Mouse (Mus musculus): Measurements from ENCODE around the gene Slc25a26. TPM values are rescaled to one million over a fixed set of nuclear protein-coding genes. Genes with fewer than 3 reads are reported as not detected.
A peak's percentile ranks its signal among the peaks of the same experiment; 100 is the strongest.

Slc25a26 gene
- polyA plus RNA-seq, 1 experiment: 5.0 TPM

DNA sequence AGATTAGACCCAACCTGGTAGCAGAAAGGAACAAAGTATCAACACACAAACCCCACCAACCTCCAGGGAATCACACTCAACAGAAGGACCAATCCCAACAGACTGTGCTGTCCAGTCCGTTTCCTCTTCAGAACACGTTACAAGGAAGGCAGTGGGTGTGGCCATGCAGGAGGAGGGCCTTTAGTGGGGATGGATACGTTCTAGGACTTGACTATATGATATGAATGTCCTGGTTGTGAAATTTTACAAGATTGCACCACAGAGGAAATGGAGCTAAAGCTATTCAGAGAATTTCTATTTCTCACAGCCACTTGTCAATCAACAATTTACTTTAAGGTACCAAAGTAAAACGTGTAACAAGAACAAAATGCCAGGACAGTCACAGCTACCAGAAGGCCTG is 145.6 kb downstream of the Slc25a26 start:
- no peak overlapping the region for H3K27ac ChIP-seq (ENCODE audit: insufficient read depth, low read depth, low read length)
- WGBS: 11% methylated on average over 4 of the region's 4 CpGs
- no peak overlapping the region for H3K4me3 ChIP-seq (ENCODE audit: low read depth, low read length)
- peaks cover 49% of the 10 kb centered on the region for H3K4me1 ChIP-seq (ENCODE audit: control insufficient read depth, insufficient read depth, insufficient read length, low read length)
- no peaks in the 10 kb centered on the region; the same call in 1 of the 2 replicates for H3K36me3 ChIP-seq (ENCODE audit: control insufficient read depth, insufficient read depth, low read length)
- TF ChIP-seq CTCF (IDR thresholded peaks at IDR 0.05; ENCODE audit: extremely low read depth, insufficient read length, insufficient replicate concordance, low read depth, low read length): no peak
- TF ChIP-seq POLR2A (IDR thresholded peaks at IDR 0.05; ENCODE audit: low read depth, low read length): no peak
- H3K27me3 ChIP-seq (ENCODE audit: control insufficient read depth, insufficient read depth, low read length): no peaks in the 10 kb centered on the region

DNA sequence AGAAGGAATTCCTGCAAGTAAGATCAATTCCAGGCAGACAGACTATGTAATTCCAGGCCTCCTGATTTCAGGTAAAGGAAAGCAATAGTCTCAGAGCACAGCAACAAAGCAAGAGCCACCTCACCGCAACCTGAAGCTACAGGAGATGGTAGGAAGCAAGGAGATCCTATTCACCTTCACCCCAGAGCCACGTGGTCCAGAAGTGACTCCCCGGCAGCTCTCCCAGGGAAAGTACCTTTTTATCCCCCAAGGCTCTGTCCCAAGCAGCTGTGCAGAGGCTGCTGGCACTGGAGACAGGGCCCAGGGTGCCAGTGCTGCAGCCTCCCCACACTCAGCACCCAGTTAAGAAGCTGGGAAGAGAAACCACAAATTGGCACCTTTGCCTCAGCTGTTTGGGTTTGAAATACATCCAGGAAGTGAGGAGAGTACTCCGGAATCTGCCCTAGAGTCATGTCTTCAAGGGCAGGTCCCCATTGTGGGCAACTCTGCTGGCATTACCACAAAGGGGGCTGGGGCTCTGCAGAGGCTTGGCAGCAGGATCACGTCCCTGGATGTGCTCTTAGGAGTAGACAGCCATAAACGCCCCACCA is 146.2 kb downstream of the Slc25a26 start:
- Histone ChIP-seq H3K4me1 (ENCODE audit: control insufficient read depth, insufficient read depth, insufficient read length, low read length) (peaks cover 49% of the 10 kb centered on the region), H3K27me3 (ENCODE audit: control insufficient read depth, insufficient read depth, low read length) (no peaks in the 10 kb centered on the region), H3K36me3 (ENCODE audit: control insufficient read depth, insufficient read depth, low read length) (no peaks in the 10 kb centered on the region; the same call in 1 of the 2 replicates), H3K4me3 (ENCODE audit: low read depth, low read length) (no peak overlapping the region), H3K27ac (ENCODE audit: insufficient read depth, low read depth, low read length) (no peak overlapping the region)
- no peak for TF ChIP-seq CTCF (IDR thresholded peaks at IDR 0.05; ENCODE audit: extremely low read depth, insufficient read length, insufficient replicate concordance, low read depth, low read length)
- no peak for TF ChIP-seq POLR2A (IDR thresholded peaks at IDR 0.05; ENCODE audit: low read depth, low read length)
- WGBS: 31% methylated on average over 6 of the region's 6 CpGs

- no peak overlapping the region for H3K27ac ChIP-seq (ENCODE audit: insufficient read depth, low read depth, low read length)
Measured at GRCm38 (mm10) chr6:94646902-94647301, 146.8 kb downstream of the Slc25a26 start.

DNA sequence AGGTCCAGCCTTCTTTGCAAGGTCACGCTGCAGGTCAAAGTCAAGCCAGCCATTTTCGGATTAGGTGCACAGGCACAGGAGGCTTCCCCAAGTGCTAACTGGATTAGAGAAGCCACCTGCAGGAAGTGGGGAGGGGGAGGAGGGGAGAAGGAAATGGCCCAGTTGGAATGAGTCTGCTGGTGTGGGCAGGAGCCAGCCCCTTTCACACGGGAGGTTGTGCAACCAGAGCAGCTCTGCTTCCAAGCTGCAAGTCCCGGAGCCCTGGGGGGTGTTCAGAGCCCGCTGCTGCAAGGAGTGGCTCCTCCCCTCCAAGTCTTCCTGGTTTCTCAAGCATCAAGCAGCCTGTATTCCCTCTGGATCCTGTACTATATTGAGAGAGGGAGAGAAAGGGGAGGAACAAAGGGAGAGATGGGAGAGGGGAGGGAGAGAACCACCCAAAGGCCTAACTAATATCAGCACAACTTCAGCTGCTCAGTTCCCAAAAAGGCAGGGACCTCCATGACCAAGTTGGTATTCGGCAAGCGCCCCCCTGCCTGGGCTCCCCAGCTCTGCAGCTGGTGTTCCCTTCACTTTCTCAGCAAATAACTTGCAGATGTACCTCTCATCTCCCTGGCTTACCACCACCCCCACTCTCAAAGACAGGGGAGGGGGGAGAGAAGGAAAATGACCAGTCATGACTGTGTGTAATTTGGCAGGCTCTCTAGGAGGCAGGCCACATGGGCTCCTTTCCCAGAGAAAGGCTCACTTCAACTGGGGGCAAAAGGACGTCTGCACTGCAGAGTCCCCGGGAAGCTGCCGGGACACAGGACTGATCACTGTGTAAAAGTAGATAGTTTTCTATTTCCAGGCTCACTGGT is 147.7 kb downstream of the Slc25a26 start:
- peaks cover 57% of the 10 kb centered on the region for H3K4me1 ChIP-seq (ENCODE audit: control insufficient read depth, insufficient read depth, insufficient read length, low read length)
- 16% methylated on average over 10 of the region's 10 CpGs for WGBS
- peak overlapping the region; percentile 24 for H3K27ac ChIP-seq (ENCODE audit: insufficient read depth, low read depth, low read length)

More at GRCm38 (mm10) chr6:94646902-94647301, 146.8 kb downstream of the Slc25a26 start:
- H3K4me1 ChIP-seq (ENCODE audit: control insufficient read depth, insufficient read depth, insufficient read length, low read length): peaks cover 52% of the 10 kb centered on the region
- no peaks in the 10 kb centered on the region; the same call in 1 of the 2 replicates for H3K36me3 ChIP-seq (ENCODE audit: control insufficient read depth, insufficient read depth, low read length)
- TF ChIP-seq CTCF (IDR thresholded peaks at IDR 0.05; ENCODE audit: extremely low read depth, insufficient read length, insufficient replicate concordance, low read depth, low read length) (no peak), POLR2A (IDR thresholded peaks at IDR 0.05; ENCODE audit: low read depth, low read length) (no peak)
- WGBS: 64% methylated on average over 6 of the region's 6 CpGs
- H3K4me3 ChIP-seq (ENCODE audit: low read depth, low read length): no peak overlapping the region
- H3K27me3 ChIP-seq (ENCODE audit: control insufficient read depth, insufficient read depth, low read length): no peaks in the 10 kb centered on the region

GRCm38 (mm10) chr6:94648496-94648895 is 148.4 kb downstream of the Slc25a26 start:
- TF ChIP-seq CTCF (IDR thresholded peaks at IDR 0.05; ENCODE audit: extremely low read depth, insufficient read length, insufficient replicate concordance, low read depth, low read length) (no peak), POLR2A (IDR thresholded peaks at IDR 0.05; ENCODE audit: low read depth, low read length) (no peak)
- 11% methylated on average over 4 of the region's 4 CpGs for WGBS

More for the DNA sequence above, 147.7 kb downstream of the Slc25a26 start:
- Histone ChIP-seq H3K4me3 (ENCODE audit: low read depth, low read length) (no peak overlapping the region), H3K36me3 (ENCODE audit: control insufficient read depth, insufficient read depth, low read length) (peaks cover 2% of the 10 kb centered on the region), H3K27me3 (ENCODE audit: control insufficient read depth, insufficient read depth, low read length) (no peaks in the 10 kb centered on the region)
- TF ChIP-seq CTCF (IDR thresholded peaks at IDR 0.05; ENCODE audit: extremely low read depth, insufficient read length, insufficient replicate concordance, low read depth, low read length) (no peak), POLR2A (IDR thresholded peaks at IDR 0.05; ENCODE audit: low read depth, low read length) (no peak)

DNA sequence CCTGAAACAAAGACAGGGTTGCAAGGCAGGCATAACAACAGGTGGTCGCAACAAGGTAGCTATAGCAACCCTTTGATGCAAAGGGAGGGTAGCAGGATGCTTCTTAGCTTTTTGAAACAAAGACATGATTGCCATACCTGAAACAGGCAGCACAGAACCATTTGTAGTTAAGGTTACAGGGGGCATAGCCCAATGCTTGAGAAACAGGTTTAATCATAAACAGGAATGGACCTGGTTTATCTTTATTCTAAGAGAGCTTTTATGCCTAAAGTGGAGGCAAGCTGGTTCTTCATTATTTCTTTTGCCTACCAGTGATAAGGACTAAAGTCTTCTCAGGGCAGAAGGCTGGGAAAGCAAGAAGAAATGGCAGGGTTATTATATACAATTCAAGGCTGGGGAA is 149.5 kb downstream of the Slc25a26 start:
- peaks cover 50% of the 10 kb centered on the region for H3K4me1 ChIP-seq (ENCODE audit: control insufficient read depth, insufficient read depth, insufficient read length, low read length)
- H3K36me3 ChIP-seq (ENCODE audit: control insufficient read depth, insufficient read depth, low read length): peaks cover 3% of the 10 kb centered on the region
- no peak overlapping the region for H3K4me3 ChIP-seq (ENCODE audit: low read depth, low read length)
- no peak overlapping the region for H3K27ac ChIP-seq (ENCODE audit: insufficient read depth, low read depth, low read length)
- 60% methylated on average over 1 of the region's 1 CpGs for WGBS
- H3K27me3 ChIP-seq (ENCODE audit: control insufficient read depth, insufficient read depth, low read length): no peaks in the 10 kb centered on the region
- no peak for TF ChIP-seq POLR2A (IDR thresholded peaks at IDR 0.05; ENCODE audit: low read depth, low read length)
- TF ChIP-seq CTCF (IDR thresholded peaks at IDR 0.05; ENCODE audit: extremely low read depth, insufficient read length, insufficient replicate concordance, low read depth, low read length): no peak

More at GRCm38 (mm10) chr6:94648496-94648895, 148.4 kb downstream of the Slc25a26 start:
- no peaks in the 10 kb centered on the region for H3K27me3 ChIP-seq (ENCODE audit: control insufficient read depth, insufficient read depth, low read length)
- H3K27ac ChIP-seq (ENCODE audit: insufficient read depth, low read depth, low read length): peak overlapping the region; percentile 45
- peaks cover 58% of the 10 kb centered on the region for H3K4me1 ChIP-seq (ENCODE audit: control insufficient read depth, insufficient read depth, insufficient read length, low read length)
- peaks cover 3% of the 10 kb centered on the region for H3K36me3 ChIP-seq (ENCODE audit: control insufficient read depth, insufficient read depth, low read length)
- H3K4me3 ChIP-seq (ENCODE audit: low read depth, low read length): no peak overlapping the region

GRCm38 (mm10) chr6:94651541-94651940 is 151.4 kb downstream of the Slc25a26 start:
- WGBS: 37% methylated on average over 17 of the region's 17 CpGs
- no peaks in the 10 kb centered on the region for H3K27me3 ChIP-seq (ENCODE audit: control insufficient read depth, insufficient read depth, low read length)
- no peak overlapping the region for H3K27ac ChIP-seq (ENCODE audit: insufficient read depth, low read depth, low read length)

More at GRCm38 (mm10) chr6:94651541-94651940, 151.4 kb downstream of the Slc25a26 start:
- peaks cover 4% of the 10 kb centered on the region for H3K36me3 ChIP-seq (ENCODE audit: control insufficient read depth, insufficient read depth, low read length)
- no peak for TF ChIP-seq POLR2A (IDR thresholded peaks at IDR 0.05; ENCODE audit: low read depth, low read length)
- no peak for TF ChIP-seq CTCF (IDR thresholded peaks at IDR 0.05; ENCODE audit: extremely low read depth, insufficient read length, insufficient replicate concordance, low read depth, low read length)
- no peak overlapping the region for H3K4me3 ChIP-seq (ENCODE audit: low read depth, low read length)
- H3K4me1 ChIP-seq (ENCODE audit: control insufficient read depth, insufficient read depth, insufficient read length, low read length): peaks cover 38% of the 10 kb centered on the region

Data from small intestine, adult 2 months (tissue).